Mouse (Mus musculus): Measurements from ENCODE around the gene Anapc16. TPM values are rescaled to one million over a fixed set of nuclear protein-coding genes. Genes with fewer than 3 reads are reported as not detected.

Anapc16 gene
- polyA plus RNA-seq (2016; fragmentation: Nextera tagmentation; extraction: Ambion mirVana), result 55.3 and 63.1 TPM in 2 replicates

- H3K4me1 ChIP-seq, result peaks cover 49% of the 10 kb centered on the region
- WGBS (ENCODE audit: insufficient replicate concordance), result under 1% methylated on average over 51 of the region's 51 CpGs
- H3K27ac ChIP-seq, result peak within 1 kb of the TSS; percentile 98
- H3K36me3 ChIP-seq, result peaks cover 32% of the 10 kb centered on the region
- peak within 1 kb of the TSS; percentile 71 for H3K4me3 ChIP-seq
- peak within 1 kb of the TSS; percentile 79 for H3K9ac ChIP-seq
- peak; percentile 93 for ATAC-seq
- no peaks in the 10 kb centered on the region for H3K27me3 ChIP-seq (replicated peaks)
- H3K9me3 ChIP-seq (replicated peaks), result no peaks in the 10 kb centered on the region
- peak within 1 kb of the TSS; percentile 91 for H3K4me2 ChIP-seq
Observed at GRCm38 (mm10) chr10:60002673-60003212, at the start of gene Anapc16, which contains the start of gene Ascc1. Gene Anapc16, minus strand, starts transcription at chr10:60003135. Gene Ascc1, plus strand, starts transcription at chr10:60002805.

- H3K9ac ChIP-seq, result no peak overlapping the region
- no peaks in the 10 kb centered on the region for H3K9me3 ChIP-seq (replicated peaks)
- 80% methylated on average over 10 of the region's 10 CpGs for WGBS (ENCODE audit: insufficient replicate concordance)
- no peak overlapping the region for H3K27ac ChIP-seq
- no peaks in the 10 kb centered on the region for H3K4me1 ChIP-seq
- H3K27me3 ChIP-seq (replicated peaks), result no peaks in the 10 kb centered on the region
- peaks cover 20% of the 10 kb centered on the region for H3K36me3 ChIP-seq
- ATAC-seq, result no peak
- no peak overlapping the region for H3K4me2 ChIP-seq
- no peak overlapping the region for H3K4me3 ChIP-seq
Observed at GRCm38 (mm10) chr10:60050581-60050980, 47.6 kb upstream of the Anapc16 start.

GRCm38 (mm10) chr10:60046696-60047095 is 43.8 kb upstream of the Anapc16 start:
- ATAC-seq, result no peak
- H3K4me1 ChIP-seq, result no peaks in the 10 kb centered on the region
- no peak overlapping the region for H3K9ac ChIP-seq
- 65% methylated on average over 5 of the region's 5 CpGs for WGBS (ENCODE audit: insufficient replicate concordance)
- H3K36me3 ChIP-seq, result peaks cover 24% of the 10 kb centered on the region
- H3K9me3 ChIP-seq (replicated peaks), result no peaks in the 10 kb centered on the region
- no peak overlapping the region for H3K27ac ChIP-seq
- no peak overlapping the region for H3K4me2 ChIP-seq
- H3K4me3 ChIP-seq, result no peak overlapping the region
- H3K27me3 ChIP-seq (replicated peaks), result no peaks in the 10 kb centered on the region

GRCm38 (mm10) chr10:60042350-60042922 is 39.5 kb upstream of the Anapc16 start:
- H3K9ac ChIP-seq, result no peak overlapping the region
- H3K4me1 ChIP-seq, result no peaks in the 10 kb centered on the region
- H3K27ac ChIP-seq, result no peak overlapping the region
- H3K9me3 ChIP-seq (replicated peaks), result no peaks in the 10 kb centered on the region
- no peak overlapping the region for H3K4me3 ChIP-seq
- no peak for ATAC-seq
- WGBS (ENCODE audit: insufficient replicate concordance), result 74% methylated on average over 8 of the region's 8 CpGs
- 0 out of 2 replicates have a peak, but pooled peaks cover 3% of the 10 kb centered on the region for H3K27me3 ChIP-seq (replicated peaks)
- no peak overlapping the region for H3K4me2 ChIP-seq
- H3K36me3 ChIP-seq, result 0 out of 2 replicates have a peak, but pooled peaks cover 6% of the 10 kb centered on the region

GRCm38 (mm10) chr10:60035744-60036143 is 32.8 kb upstream of the Anapc16 start:
- Histone ChIP-seq H3K4me3 (no peak overlapping the region), H3K27ac (no peak overlapping the region), H3K4me2 (no peak overlapping the region), H3K27me3 (replicated peaks) (0 out of 2 replicates have a peak, but pooled peaks cover 3% of the 10 kb centered on the region), H3K9me3 (replicated peaks) (no peaks in the 10 kb centered on the region), H3K36me3 (no peaks in the 10 kb centered on the region), H3K9ac (no peak overlapping the region), H3K4me1 (peaks cover 21% of the 10 kb centered on the region)
- 36% methylated on average over 4 of the region's 4 CpGs for WGBS (ENCODE audit: insufficient replicate concordance)
- ATAC-seq, result peak; percentile 52; the same call in 1 of the 2 replicates

- Histone ChIP-seq H3K27ac (no peak overlapping the region), H3K4me3 (no peak overlapping the region), H3K36me3 (no peaks in the 10 kb centered on the region), H3K27me3 (replicated peaks) (no peaks in the 10 kb centered on the region), H3K9me3 (replicated peaks) (no peaks in the 10 kb centered on the region), H3K4me1 (peaks cover 21% of the 10 kb centered on the region), H3K4me2 (no peak overlapping the region), H3K9ac (no peak overlapping the region)
- no peak for ATAC-seq
- WGBS (ENCODE audit: insufficient replicate concordance), result 70% methylated on average over 3 of the region's 3 CpGs
Observed at GRCm38 (mm10) chr10:60034621-60035020, 31.7 kb upstream of the Anapc16 start.

- Histone ChIP-seq H3K9ac (no peak overlapping the region), H3K36me3 (peaks cover 3% of the 10 kb centered on the region; the same call in 1 of the 2 replicates), H3K4me3 (no peak overlapping the region), H3K4me1 (peaks cover 21% of the 10 kb centered on the region), H3K27me3 (replicated peaks) (no peaks in the 10 kb centered on the region), H3K4me2 (no peak overlapping the region), H3K9me3 (replicated peaks) (no peaks in the 10 kb centered on the region), H3K27ac (no peak overlapping the region)
- WGBS (ENCODE audit: insufficient replicate concordance), result 54% methylated on average over 5 of the region's 5 CpGs
- ATAC-seq, result no peak
Observed at GRCm38 (mm10) chr10:60033064-60033463, 30.1 kb upstream of the Anapc16 start.

- Histone ChIP-seq H3K4me2 (no peak overlapping the region), H3K27me3 (replicated peaks) (no peaks in the 10 kb centered on the region), H3K9ac (no peak overlapping the region), H3K27ac (no peak overlapping the region), H3K9me3 (replicated peaks) (no peaks in the 10 kb centered on the region), H3K4me1 (peaks cover 21% of the 10 kb centered on the region), H3K36me3 (peaks cover 3% of the 10 kb centered on the region; the same call in 1 of the 2 replicates), H3K4me3 (no peak overlapping the region)
- 60% methylated on average over 2 of the region's 2 CpGs for WGBS (ENCODE audit: insufficient replicate concordance)
- ATAC-seq, result no peak
Observed at GRCm38 (mm10) chr10:60032622-60033021, 29.7 kb upstream of the Anapc16 start.

- no peak overlapping the region for H3K4me3 ChIP-seq
- ATAC-seq, result no peak
- peaks cover 3% of the 10 kb centered on the region; the same call in 1 of the 2 replicates for H3K36me3 ChIP-seq
- H3K9me3 ChIP-seq (replicated peaks), result no peaks in the 10 kb centered on the region
- no peaks in the 10 kb centered on the region for H3K27me3 ChIP-seq (replicated peaks)
- no peak overlapping the region for H3K4me2 ChIP-seq
- WGBS (ENCODE audit: insufficient replicate concordance), result 73% methylated on average over 2 of the region's 2 CpGs
- no peak overlapping the region for H3K27ac ChIP-seq
- peaks cover 20% of the 10 kb centered on the region for H3K4me1 ChIP-seq
- H3K9ac ChIP-seq, result no peak overlapping the region
Observed at GRCm38 (mm10) chr10:60031985-60032384, 29.1 kb upstream of the Anapc16 start.

GRCm38 (mm10) chr10:60031562-60031961 is 28.6 kb upstream of the Anapc16 start:
- Histone ChIP-seq H3K4me3 (no peak overlapping the region), H3K36me3 (peaks cover 3% of the 10 kb centered on the region; the same call in 1 of the 2 replicates), H3K27ac (no peak overlapping the region), H3K27me3 (replicated peaks) (no peaks in the 10 kb centered on the region), H3K4me1 (peaks cover 16% of the 10 kb centered on the region), H3K9me3 (replicated peaks) (no peaks in the 10 kb centered on the region), H3K9ac (no peak overlapping the region), H3K4me2 (no peak overlapping the region)
- ATAC-seq, result no peak
- 75% methylated on average over 8 of the region's 8 CpGs for WGBS (ENCODE audit: insufficient replicate concordance)

GRCm38 (mm10) chr10:60029387-60029786 is 26.5 kb upstream of the Anapc16 start:
- H3K9ac ChIP-seq, result no peak overlapping the region
- WGBS (ENCODE audit: insufficient replicate concordance), result 85% methylated on average over 4 of the region's 4 CpGs
- no peak overlapping the region for H3K4me2 ChIP-seq
- peaks cover 3% of the 10 kb centered on the region; the same call in 1 of the 2 replicates for H3K4me1 ChIP-seq
- H3K36me3 ChIP-seq, result peaks cover 3% of the 10 kb centered on the region; the same call in 1 of the 2 replicates
- ATAC-seq, result no peak
- H3K4me3 ChIP-seq, result no peak overlapping the region
- no peak overlapping the region for H3K27ac ChIP-seq
- H3K9me3 ChIP-seq (replicated peaks), result no peaks in the 10 kb centered on the region
- no peaks in the 10 kb centered on the region for H3K27me3 ChIP-seq (replicated peaks)

- no peaks in the 10 kb centered on the region for H3K27me3 ChIP-seq (replicated peaks)
- no peaks in the 10 kb centered on the region for H3K9me3 ChIP-seq (replicated peaks)
- H3K4me3 ChIP-seq, result no peak overlapping the region
- no peak overlapping the region for H3K4me2 ChIP-seq
- 73% methylated on average over 7 of the region's 7 CpGs for WGBS (ENCODE audit: insufficient replicate concordance)
- no peak for ATAC-seq
- peaks cover under 1% of the 10 kb centered on the region; the same call in 1 of the 2 replicates for H3K4me1 ChIP-seq
- H3K27ac ChIP-seq, result no peak overlapping the region
- H3K9ac ChIP-seq, result no peak overlapping the region
- peaks cover 3% of the 10 kb centered on the region; the same call in 1 of the 2 replicates for H3K36me3 ChIP-seq
Observed at GRCm38 (mm10) chr10:60028979-60029378, 26.0 kb upstream of the Anapc16 start.
